Mouse (Mus musculus): ENCODE data around the gene Gm10643. TPM values are rescaled to one million over a fixed set of nuclear protein-coding genes. Genes with fewer than 3 reads are reported as not detected.
A peak's percentile ranks its signal among the peaks of the same experiment; 100 is the strongest.

Gm10643 gene
- polyA plus RNA-seq, 1 experiment from 2014 or later = 1.1 TPM

GRCm38 (mm10) chr8:84052746-84053145 is 12.2 kb downstream of the Gm10643 start:
- no peak overlapping the region for H3K27ac ChIP-seq (ENCODE audit: low read depth, low read length)

GRCm38 (mm10) chr8:84048171-84048570 is 16.8 kb downstream of the Gm10643 start:
- no peaks in the 10 kb centered on the region for H3K9me3 ChIP-seq (ENCODE audit: control insufficient read depth)
- H3K27me3 ChIP-seq (replicated peaks; ENCODE audit: control insufficient read depth, insufficient read depth, low read length) = peaks cover 23% of the 10 kb centered on the region
- no peaks in the 10 kb centered on the region for H3K4me1 ChIP-seq (replicated peaks; ENCODE audit: control insufficient read depth, insufficient read depth, low read length)
- no peak overlapping the region for H3K4me2 ChIP-seq (replicated peaks; ENCODE audit: low read depth)
- no peak for TF ChIP-seq CTCF (IDR thresholded peaks at IDR 0.05; ENCODE audit: low read depth)
- no peak overlapping the region for H3K27ac ChIP-seq (ENCODE audit: low read depth, low read length)
- H3K36me3 ChIP-seq (ENCODE audit: control insufficient read depth, insufficient read depth) = no peaks in the 10 kb centered on the region
- ATAC-seq = no peak
- no peak overlapping the region for H3K4me3 ChIP-seq (ENCODE audit: low read depth, low read length)
- WGBS = 65% methylated on average over 5 of the region's 5 CpGs
- no peak overlapping the region for H3K9ac ChIP-seq (ENCODE audit: low read depth, low read length)

More at GRCm38 (mm10) chr8:84052746-84053145, 12.2 kb downstream of the Gm10643 start:
- 33% methylated on average over 3 of the region's 3 CpGs for WGBS
- Histone ChIP-seq H3K27me3 (replicated peaks; ENCODE audit: control insufficient read depth, insufficient read depth, low read length) (no peaks in the 10 kb centered on the region), H3K4me1 (replicated peaks; ENCODE audit: control insufficient read depth, insufficient read depth, low read length) (no peaks in the 10 kb centered on the region), H3K9ac (ENCODE audit: low read depth, low read length) (no peak overlapping the region), H3K4me3 (ENCODE audit: low read depth, low read length) (no peak overlapping the region), H3K36me3 (ENCODE audit: control insufficient read depth, insufficient read depth) (no peaks in the 10 kb centered on the region), H3K4me2 (replicated peaks; ENCODE audit: low read depth) (no peak overlapping the region), H3K9me3 (ENCODE audit: control insufficient read depth) (no peaks in the 10 kb centered on the region)
- no peak for TF ChIP-seq CTCF (IDR thresholded peaks at IDR 0.05; ENCODE audit: low read depth)
- ATAC-seq = 0 out of 2 replicates have a peak, but pooled peaks have one; percentile 19

GRCm38 (mm10) chr8:84046505-84046904 is 18.4 kb downstream of the Gm10643 start:
- no peak overlapping the region for H3K9ac ChIP-seq (ENCODE audit: low read depth, low read length)
- H3K4me2 ChIP-seq (replicated peaks; ENCODE audit: low read depth) = no peak overlapping the region
- peaks cover 31% of the 10 kb centered on the region for H3K27me3 ChIP-seq (replicated peaks; ENCODE audit: control insufficient read depth, insufficient read depth, low read length)
- no peaks in the 10 kb centered on the region for H3K9me3 ChIP-seq (ENCODE audit: control insufficient read depth)
- no peak for TF ChIP-seq CTCF (IDR thresholded peaks at IDR 0.05; ENCODE audit: low read depth)
- no peak overlapping the region for H3K4me3 ChIP-seq (ENCODE audit: low read depth, low read length)
- 77% methylated on average over 3 of the region's 3 CpGs for WGBS
- H3K27ac ChIP-seq (ENCODE audit: low read depth, low read length) = no peak overlapping the region
- no peak for ATAC-seq
- H3K36me3 ChIP-seq (ENCODE audit: control insufficient read depth, insufficient read depth) = no peaks in the 10 kb centered on the region
- no peaks in the 10 kb centered on the region for H3K4me1 ChIP-seq (replicated peaks; ENCODE audit: control insufficient read depth, insufficient read depth, low read length)

- H3K9ac ChIP-seq (ENCODE audit: low read depth, low read length) = no peak within 1 kb of the TSS
- no peaks in the 10 kb centered on the region for H3K4me1 ChIP-seq (replicated peaks; ENCODE audit: control insufficient read depth, insufficient read depth, low read length)
- H3K4me2 ChIP-seq (replicated peaks; ENCODE audit: low read depth) = no peak within 1 kb of the TSS
- no peaks in the 10 kb centered on the region for H3K9me3 ChIP-seq (ENCODE audit: control insufficient read depth)
- no peak within 1 kb of the TSS for H3K27ac ChIP-seq (ENCODE audit: low read depth, low read length)
- ATAC-seq = no peak
- no peak for TF ChIP-seq CTCF (IDR thresholded peaks at IDR 0.05; ENCODE audit: low read depth)
- H3K27me3 ChIP-seq (replicated peaks; ENCODE audit: control insufficient read depth, insufficient read depth, low read length) = peaks cover 31% of the 10 kb centered on the region
- no peaks in the 10 kb centered on the region for H3K36me3 ChIP-seq (ENCODE audit: control insufficient read depth, insufficient read depth)
- WGBS = 20% methylated on average over 9 of the region's 9 CpGs
- H3K4me3 ChIP-seq (ENCODE audit: low read depth, low read length) = 0 out of 2 replicates have a peak within 1 kb of the TSS, but pooled peaks have one; percentile 2
Measured at GRCm38 (mm10) chr8:84044900-84045299, 20.0 kb downstream of the Gm10643 start, which contains the start of gene Rln3. Gene Rln3, minus strand, starts transcription at chr8:84045000.

- WGBS = 28% methylated on average over 7 of the region's 7 CpGs
- no peaks in the 10 kb centered on the region for H3K9me3 ChIP-seq (ENCODE audit: control insufficient read depth)
- no peaks in the 10 kb centered on the region for H3K4me1 ChIP-seq (replicated peaks; ENCODE audit: control insufficient read depth, insufficient read depth, low read length)
- H3K9ac ChIP-seq (ENCODE audit: low read depth, low read length) = no peak overlapping the region
- no peak overlapping the region for H3K4me3 ChIP-seq (ENCODE audit: low read depth, low read length)
- peaks cover 31% of the 10 kb centered on the region for H3K27me3 ChIP-seq (replicated peaks; ENCODE audit: control insufficient read depth, insufficient read depth, low read length)
- peak; percentile 29; the same call in 1 of the 2 replicates for TF ChIP-seq CTCF (IDR thresholded peaks at IDR 0.05; ENCODE audit: low read depth)
- H3K4me2 ChIP-seq (replicated peaks; ENCODE audit: low read depth) = no peak overlapping the region
- no peak overlapping the region for H3K27ac ChIP-seq (ENCODE audit: low read depth, low read length)
- H3K36me3 ChIP-seq (ENCODE audit: control insufficient read depth, insufficient read depth) = no peaks in the 10 kb centered on the region
- ATAC-seq = no peak
Measured at GRCm38 (mm10) chr8:84044103-84044502, 20.8 kb downstream of the Gm10643 start.

- 52% methylated on average over 12 of the region's 12 CpGs for WGBS
- no peak for TF ChIP-seq CTCF (IDR thresholded peaks at IDR 0.05; ENCODE audit: low read depth)
- Histone ChIP-seq H3K9ac (ENCODE audit: low read depth, low read length) (no peak overlapping the region), H3K27ac (ENCODE audit: low read depth, low read length) (no peak overlapping the region), H3K36me3 (ENCODE audit: control insufficient read depth, insufficient read depth) (no peaks in the 10 kb centered on the region), H3K4me3 (ENCODE audit: low read depth, low read length) (no peak overlapping the region), H3K4me2 (replicated peaks; ENCODE audit: low read depth) (peak overlapping the region; percentile 63), H3K9me3 (ENCODE audit: control insufficient read depth) (no peaks in the 10 kb centered on the region), H3K27me3 (replicated peaks; ENCODE audit: control insufficient read depth, insufficient read depth, low read length) (peaks cover 31% of the 10 kb centered on the region), H3K4me1 (replicated peaks; ENCODE audit: control insufficient read depth, insufficient read depth, low read length) (no peaks in the 10 kb centered on the region)
- no peak for ATAC-seq
Measured at GRCm38 (mm10) chr8:84042948-84043342, 22.0 kb downstream of the Gm10643 start.
